Mouse (Mus musculus) gastrocnemius, postnatal 25 days (tissue): Measurements from ENCODE around the gene Mup19. TPM values are rescaled to one million over a fixed set of nuclear protein-coding genes. Genes with fewer than 3 reads are reported as not detected.
"Not testable (repeated sequence)": the region's sequence is repeated elsewhere in the genome, so short reads cannot be mapped to it uniquely, and the experiment has no call there.

Experiments
- DNase-seq: peaks from one replicate; pipeline ENCODE4 v3.0.0; 2022
- long read RNA-seq, 2 experiments: library from polyadenylated mRNA; stranded (forward); transcript quantifications; one replicate each; pipeline ENCODE4 v2.0.0; 2021
- total RNA-seq, 2 experiments: library from RNA; stranded (reverse); gene quantifications; 1 replicate in 1 of 2; 2 replicates in 1 of 2; pipeline ENCODE4 v1.2.3; 2021

Gene Mup19
- total RNA-seq: 1 to 10 TPM in 1 of 2 experiments, not detected in 1; 5.7 TPM
- long read RNA-seq, experiment 1: 0 reads
- long read RNA-seq, experiment 2, partial matches to known transcripts: 0 of 1 reads
- long read RNA-seq, experiment 2, other reads (novel, unspliced or antisense): 0 of 1 reads

GRCm38 (mm10) chr4:61782169-61782568, at the start of gene Mup19:
Mup19 (minus strand) TSS chr4:61782269.
- DNase-seq: not testable (repeated sequence)

DNA sequence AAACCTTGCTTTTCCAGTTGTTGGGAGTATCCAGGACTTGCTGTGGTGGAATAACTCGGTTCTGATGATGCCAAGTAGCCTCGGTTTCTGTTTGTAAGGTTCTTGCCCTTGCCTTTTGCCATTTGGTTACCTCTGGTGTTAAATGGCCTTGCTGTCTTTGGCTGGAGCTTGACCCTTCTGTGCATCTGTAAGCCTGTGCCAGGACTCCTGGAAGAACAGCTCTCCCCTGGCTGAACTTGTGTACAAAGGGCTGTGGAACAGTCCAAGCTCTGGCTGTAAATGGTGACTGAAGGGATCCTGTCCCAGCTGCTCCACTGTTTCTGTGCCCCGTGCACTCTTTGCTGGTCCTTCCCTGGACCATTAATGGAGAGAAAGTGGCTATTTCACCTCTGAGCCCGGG, 47.1 kb upstream of the Mup19 start:
- DNase-seq: no peak

DNA sequence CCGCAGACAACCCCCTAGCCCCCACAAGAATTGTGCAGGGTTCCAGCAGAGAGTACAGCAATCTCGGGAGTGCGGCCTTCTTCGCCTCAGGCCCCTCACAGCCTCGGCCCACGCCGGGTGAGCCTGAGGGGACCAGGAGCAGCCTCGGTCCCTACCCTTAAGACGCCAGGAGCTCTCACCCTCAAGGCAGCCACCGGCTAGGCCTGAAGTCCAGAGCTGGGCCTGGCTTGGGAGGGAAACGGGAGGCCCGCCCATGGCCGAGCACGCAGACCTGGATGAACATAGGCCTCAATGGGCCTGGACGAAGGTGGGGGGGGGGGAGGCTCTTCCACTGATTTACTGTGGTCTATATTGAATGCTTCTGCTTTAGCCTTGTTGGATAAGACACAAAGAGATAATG, 41.1 kb upstream of the Mup19 start:
- no peak for DNase-seq

GRCm38 (mm10) chr4:61822541-61822940, 40.5 kb upstream of the Mup19 start:
- DNase-seq: not testable (repeated sequence)

DNA sequence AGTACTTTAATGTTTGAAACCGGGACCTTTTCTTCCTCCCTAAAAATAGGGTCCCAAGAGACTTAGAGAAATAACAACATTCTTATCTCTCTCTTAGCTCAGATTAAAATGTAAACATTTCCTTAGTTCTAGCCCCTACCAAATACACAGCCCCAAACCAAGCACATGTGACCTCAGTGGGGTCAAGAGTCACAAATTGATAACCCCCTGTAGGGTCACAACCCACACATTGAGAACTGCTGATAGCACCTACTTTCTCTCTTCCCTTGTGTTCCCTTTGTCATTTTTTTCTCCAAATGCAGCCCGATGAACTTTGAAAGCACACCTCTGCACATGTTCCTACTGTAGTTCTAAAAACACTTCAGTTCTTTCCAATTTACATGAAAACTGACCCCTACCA, 33.5 kb upstream of the Mup19 start:
- DNase-seq: no peak

DNA sequence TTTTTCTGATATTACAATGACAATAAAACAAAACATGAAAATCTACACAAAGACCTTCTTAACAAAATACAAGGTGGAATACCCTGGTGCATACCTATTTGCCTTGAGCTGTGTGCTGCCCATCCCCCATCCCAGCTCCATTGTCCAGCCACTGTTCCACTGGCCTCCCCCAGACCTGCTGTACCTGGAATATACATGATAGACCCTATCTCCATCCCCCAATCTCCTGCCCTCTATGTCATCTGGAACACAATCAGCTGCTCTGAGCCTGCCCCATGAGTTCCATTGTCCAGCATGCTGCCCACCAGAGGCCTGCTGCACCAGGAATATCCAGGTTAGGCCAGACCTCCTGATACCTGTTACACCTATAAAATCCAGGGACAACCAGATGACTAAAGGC, 31.4 kb upstream of the Mup19 start:
- no peak for DNase-seq

GRCm38 (mm10) chr4:61811193-61811592, 29.1 kb upstream of the Mup19 start:
- DNase-seq: not testable (repeated sequence)

DNA sequence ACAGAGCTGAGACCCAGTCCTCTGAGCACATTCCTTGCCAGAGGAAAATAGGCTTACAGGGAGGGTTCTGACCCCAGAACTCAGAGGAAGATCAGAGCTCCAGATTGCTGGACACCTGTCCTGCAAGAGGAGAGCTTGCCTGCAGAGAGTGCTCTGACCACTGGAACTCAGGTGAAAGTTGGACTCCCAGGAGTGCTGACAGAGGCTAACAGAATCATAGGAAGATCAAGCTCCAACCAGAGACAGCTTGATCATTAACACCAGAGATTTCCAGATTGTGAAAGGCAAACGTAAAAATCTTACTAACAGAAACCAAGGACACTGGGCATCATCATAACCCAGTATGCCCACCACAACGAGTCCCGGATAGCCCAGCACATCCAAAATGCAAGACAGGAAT, 26.9 kb upstream of the Mup19 start:
- not testable (repeated sequence) for DNase-seq

DNA sequence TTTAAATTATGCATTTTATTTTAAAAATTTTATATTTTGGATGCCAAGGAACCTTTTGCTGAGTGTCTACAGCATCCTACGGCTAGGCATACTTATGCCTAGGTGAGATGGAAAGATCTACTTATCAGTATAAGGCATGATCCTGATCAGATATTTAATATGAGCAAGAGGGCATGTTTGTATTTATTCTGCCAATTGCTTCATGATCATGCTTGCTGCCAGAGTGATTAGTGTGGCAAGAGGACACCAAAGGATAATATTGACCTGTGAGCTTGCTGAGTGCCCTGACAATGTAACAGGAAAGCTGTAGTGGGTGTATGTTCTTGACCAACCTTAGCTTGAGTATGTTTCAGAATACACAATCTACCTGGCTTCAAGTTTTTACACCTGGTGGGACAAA, 7.6 kb upstream of the Mup19 start:
- not testable (repeated sequence) for DNase-seq

GRCm38 (mm10) chr4:61784231-61784630, 2.2 kb upstream of the Mup19 start:
- not testable (repeated sequence) for DNase-seq

Other genes starting within 250 kb of the Mup19 start
- 1 to 10 TPM in 1 of 2 experiments, not detected in 1; 2.0 TPM for gene Mup17, start 186.4 kb downstream of the Mup19 start, total RNA-seq
- gene Mup18, start 108.1 kb downstream of the Mup19 start, total RNA-seq: 10 to 100 TPM in 1 of 2 experiments, not detected in 1; 11.0 TPM
- not detected for gene Mup5, start 53.0 kb upstream of the Mup19 start, total RNA-seq